Mouse (Mus musculus) gastrocnemius, postnatal 4 days (tissue): ENCODE data around the gene A230050P20Rik. TPM values are rescaled to one million over a fixed set of nuclear protein-coding genes. Genes with fewer than 3 reads are reported as not detected.
A peak's percentile ranks its signal among the peaks of the same experiment; 100 is the strongest.
"Not testable (repeated sequence)": the region's sequence is repeated elsewhere in the genome, so short reads cannot be mapped to it uniquely, and the experiment has no call there.

Experiments
- DNase-seq, 2 experiments: peaks; one replicate each; pipeline ENCODE4 v3.0.0; 2021 to 2022; ENCODE audit warnings: low spot score in 2 of 2, mixed read lengths in 2 of 2
- long read RNA-seq, 2 experiments: library from polyadenylated mRNA; stranded (forward); transcript quantifications; one replicate each; pipeline ENCODE4 v2.0.0; 2021
- total RNA-seq, 2 experiments: library from RNA; stranded (reverse); gene quantifications; 2 replicates each; pipeline ENCODE4 v1.2.3; 2021

Gene A230050P20Rik
- total RNA-seq: 1 to 10 TPM; 8.2 to 9.7 TPM
- long read RNA-seq, experiment 1, partial matches to known transcripts: 1 of 5 reads
- long read RNA-seq, experiment 1, other reads (novel, unspliced or antisense): 4 of 5 reads
- long read RNA-seq, experiment 2, partial matches to known transcripts: 0 of 2 reads
- long read RNA-seq, experiment 2, other reads (novel, unspliced or antisense): 2 of 2 reads

DNA sequence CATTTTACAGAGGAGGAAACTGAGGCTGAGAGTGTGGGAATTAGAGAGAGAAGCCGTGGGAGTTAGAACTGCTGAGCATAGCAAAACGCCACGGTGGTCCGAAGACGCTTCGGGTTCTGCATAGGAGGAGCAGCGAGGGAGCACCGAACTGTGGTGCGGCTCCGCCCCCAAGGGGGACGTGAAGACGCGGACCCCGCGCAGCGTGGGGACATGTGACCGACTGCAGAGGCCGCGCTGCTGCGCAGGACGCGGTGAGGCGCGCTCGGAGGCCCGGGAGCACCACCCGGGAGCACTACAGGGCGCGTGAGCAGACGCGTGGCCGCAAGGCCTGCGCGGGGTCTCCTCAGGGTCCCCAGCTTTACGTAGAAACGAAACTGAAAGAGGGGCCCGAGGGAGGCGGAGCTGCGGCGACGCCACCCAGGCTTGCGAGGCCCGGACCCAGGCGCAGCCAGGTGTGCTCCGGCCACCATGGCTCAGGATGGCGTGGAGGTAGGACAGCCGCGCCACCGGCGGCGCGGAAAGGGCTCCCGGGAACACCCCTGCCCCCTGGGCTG, at the start of gene A230050P20Rik:
TSS of gene A230050P20Rik (plus strand) at position 195 of the 554 bp plus-strand sequence.
- peak in 1 of 2 experiments; percentile 56 for DNase-seq

DNA sequence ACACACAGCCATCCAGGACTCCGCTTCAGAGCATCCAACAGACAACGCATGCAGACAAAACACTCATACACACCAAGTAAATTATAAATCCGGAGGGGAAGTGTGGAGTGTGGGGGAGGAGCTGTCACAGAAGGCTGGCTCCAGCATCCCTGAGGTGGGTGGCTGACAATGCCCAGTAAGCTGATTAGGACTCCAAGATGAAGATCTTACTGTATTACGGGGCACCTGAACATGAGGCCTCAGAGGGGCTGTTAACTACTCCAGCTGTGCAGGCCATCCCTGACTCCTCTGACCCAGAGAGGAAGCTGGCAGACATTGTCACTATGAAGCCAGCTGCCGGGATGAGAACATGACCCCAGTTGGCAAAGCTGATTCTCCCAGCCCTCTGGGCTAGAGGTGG, 48.4 kb upstream of the A230050P20Rik start:
- no peak for DNase-seq

DNA sequence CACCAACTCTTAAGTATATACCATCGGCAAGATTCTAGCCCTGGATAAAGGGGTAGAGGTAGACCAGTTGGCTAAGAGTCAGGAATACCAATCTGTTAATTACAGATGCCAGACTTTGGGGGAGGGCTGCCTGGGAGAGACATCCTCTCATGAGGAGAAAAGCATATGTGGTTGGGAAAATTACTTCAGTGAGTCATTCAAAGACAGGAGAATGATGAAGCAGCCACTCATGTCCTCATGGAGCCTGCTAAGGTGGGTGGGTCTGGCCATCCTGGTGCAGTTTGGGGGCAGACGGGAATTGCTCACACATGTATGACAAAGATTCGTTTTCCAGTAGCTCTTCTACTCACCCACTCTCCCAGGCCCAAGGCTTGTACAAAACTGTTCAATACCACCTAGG, 45.6 kb upstream of the A230050P20Rik start:
- no peak for DNase-seq

DNA sequence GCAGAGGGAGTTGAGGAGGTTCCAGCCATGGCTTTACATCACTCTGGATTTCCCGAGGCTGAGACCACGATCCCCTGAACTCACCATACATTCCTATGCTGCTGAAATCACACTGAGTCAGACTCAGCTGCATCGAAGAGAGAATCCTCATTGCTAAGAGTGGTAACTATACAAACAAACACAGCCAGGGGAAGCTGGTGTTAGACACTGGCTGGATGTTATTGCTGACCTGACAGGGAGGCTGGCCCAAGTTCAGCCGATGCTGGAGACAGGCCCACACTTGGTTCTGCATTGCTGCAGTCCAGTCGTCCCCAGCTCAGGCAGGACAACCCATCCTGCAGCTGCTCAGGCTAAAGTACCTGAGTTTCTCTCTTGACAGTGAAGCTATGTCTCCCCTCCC, 42.7 kb upstream of the A230050P20Rik start:
- DNase-seq: peak in 1 of 2 experiments; percentile 44

DNA sequence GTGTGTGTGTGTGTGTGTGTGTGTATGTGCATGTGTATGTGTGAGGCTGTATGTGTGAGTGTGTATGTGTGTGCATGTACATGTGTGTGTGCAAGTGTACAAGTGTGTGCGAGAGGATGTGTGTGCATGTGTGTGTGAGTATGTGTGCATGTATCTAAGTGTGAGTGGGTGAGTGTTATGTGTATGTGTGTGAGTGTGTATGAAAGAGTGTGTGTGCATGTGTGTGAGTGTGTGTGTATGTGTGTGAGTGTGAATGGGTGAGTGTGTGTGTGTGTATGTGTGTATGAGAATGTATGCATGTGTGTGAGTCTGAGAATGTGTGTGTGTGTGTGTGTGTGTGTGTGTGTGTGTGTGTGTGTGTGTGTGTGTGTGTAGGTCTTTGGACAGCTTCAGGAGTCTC, 40.3 kb upstream of the A230050P20Rik start:
- no peak for DNase-seq

DNA sequence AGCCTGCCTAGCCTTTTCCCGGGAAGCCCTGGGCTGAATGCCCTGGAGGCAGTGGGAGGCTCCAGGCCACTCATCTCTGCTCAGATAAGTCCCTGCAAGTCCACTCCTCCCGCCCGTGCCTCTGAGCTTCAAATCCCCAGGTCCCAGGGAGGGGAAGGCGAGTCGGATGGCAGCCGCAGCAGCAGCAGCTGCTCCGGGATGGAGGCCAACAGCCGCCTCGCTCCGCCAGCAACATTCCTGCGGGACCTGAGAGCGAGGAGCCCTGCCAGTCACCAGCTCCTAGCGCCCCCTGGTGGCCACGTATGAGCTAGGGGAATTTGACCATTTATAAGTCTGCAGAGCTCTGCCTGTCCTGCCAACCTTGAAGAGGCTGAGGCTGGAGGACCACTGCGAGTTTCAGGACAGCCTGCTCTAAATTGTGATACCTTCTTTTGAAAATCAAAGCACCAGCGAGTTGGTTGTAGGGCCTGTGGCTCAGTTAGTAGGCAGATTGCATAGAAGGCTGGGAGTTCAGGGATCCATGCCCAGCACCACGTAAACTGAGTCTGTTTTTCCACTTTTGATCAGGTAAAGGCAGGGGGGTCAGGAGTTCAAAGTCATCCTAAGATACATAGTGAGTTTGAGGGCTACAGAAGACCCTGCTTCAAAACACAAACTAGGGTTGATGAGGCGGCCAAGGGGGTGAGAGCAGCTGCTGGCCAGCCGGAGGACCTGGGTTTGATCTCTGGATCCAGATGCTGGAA, 37.4 kb upstream of the A230050P20Rik start:
- DNase-seq: peak; percentile 99

DNA sequence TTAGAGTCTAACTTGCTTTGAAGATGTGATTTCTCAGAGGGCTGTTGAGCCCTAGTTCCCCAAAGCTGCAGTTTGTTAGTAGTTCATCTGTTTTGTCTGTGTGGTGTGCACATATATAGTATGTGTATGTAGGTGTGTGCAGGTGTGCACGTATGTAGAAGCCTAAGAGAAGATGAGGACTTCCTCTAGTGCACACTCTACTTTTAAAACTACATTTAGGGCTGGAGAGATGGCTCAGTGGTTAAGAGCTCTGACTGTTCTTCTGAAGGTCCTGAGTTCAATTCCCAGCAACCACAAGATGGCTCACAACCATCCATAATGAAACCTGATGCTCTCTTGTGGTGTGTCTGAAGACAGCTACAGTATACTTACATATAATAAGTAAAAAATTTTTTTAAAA, 33.6 kb upstream of the A230050P20Rik start:
- DNase-seq: no peak

DNA sequence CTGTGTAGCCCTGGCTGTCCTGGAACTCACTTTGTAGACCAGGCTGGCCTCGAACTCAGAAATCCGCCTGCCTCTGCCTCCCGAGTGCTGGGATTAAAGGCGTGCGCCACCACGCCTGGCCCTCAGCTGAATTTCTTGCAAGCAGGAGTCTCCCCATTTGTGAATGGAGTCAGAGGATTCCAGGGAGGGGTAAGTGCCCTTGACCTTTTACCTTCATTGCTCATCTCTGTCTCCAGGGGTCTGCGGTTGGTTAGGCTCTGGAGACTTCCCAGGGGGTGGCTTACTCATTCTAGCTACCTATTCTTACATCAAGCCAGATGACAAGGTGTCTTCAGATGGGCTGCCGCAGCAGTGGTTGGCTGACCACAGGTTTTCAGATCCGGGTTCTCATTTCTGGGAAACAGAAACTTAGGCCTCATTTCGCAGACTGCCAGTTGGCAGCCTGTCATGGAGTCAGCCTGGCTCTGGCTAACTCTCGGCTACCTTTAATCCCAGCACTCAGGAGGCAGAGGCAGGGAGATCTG, 32.9 kb upstream of the A230050P20Rik start:
- not testable (repeated sequence) for DNase-seq

DNA sequence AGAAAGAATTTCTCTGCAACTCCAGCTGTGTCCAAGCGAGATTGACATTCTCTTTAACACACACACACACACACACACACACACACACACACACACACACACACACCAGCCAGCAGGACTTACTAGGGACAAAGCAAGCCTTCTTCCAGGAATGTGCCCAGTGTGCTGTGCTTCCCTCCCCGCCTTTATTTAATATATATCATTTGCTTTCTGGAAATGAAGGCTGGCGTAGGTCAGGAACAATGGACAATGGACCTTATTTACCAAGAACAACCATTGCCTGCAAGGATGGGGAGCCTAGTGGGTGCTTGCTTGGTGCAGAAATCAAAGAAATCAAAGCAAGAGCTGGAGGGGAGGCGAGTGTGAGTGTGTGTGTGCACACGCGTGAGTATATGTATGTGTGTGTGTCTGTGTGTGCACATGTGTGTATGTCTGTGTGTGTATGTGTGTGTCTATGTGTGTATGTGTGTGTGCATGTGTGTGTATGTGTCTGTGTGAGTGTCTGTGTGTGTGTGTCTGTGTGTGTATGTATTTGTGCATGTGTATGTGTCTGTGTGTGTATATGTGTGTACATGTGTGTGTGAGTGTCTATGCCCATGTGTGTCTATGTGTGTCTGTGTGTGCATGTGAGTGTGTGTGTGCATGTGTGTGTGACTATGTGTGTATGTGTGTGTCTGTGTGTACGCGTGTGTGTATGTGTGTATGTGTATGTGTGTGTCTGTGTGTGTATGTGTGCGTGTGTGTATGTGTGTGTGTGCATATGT, 31.1 kb upstream of the A230050P20Rik start:
- DNase-seq: no peak

DNA sequence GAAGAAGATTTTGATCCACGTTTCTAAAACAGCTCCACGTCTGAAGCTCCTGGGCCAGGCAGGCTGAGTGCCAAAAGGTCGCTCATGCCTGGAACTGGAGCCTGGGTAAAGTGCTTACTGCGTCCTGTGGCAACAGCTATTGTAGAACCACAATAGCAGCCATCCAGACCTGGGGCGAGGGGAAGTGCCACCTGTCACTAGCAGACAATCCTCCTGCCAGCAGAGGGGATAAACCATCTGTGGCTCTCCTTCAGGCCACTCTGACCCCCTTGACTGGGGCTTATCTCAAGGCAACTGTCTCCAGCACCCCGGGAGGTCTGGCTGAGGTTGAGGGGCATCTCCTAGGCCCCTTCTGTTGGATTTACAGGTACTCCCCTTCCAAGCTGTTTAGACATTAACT, 29.5 kb upstream of the A230050P20Rik start:
- no peak for DNase-seq

DNA sequence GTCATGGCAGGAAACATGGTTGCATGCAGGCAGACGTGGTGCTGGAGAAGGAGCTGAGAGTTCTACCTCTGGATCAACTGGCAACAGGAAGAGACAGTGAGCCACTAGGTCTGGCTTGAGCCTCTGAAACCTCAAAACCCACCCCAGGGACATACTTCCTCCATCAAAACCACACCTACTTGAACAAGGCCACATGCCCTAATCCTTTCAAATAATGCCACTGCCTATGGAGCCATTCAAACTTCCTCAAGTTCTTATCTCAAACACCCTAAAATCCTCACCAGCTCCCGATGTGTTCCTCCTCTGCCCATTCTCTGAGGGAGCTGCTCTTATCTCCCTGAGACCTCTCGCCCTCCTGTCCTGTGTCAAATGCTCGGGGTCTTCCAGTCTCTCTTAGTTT, 26.2 kb upstream of the A230050P20Rik start:
- DNase-seq: no peak

DNA sequence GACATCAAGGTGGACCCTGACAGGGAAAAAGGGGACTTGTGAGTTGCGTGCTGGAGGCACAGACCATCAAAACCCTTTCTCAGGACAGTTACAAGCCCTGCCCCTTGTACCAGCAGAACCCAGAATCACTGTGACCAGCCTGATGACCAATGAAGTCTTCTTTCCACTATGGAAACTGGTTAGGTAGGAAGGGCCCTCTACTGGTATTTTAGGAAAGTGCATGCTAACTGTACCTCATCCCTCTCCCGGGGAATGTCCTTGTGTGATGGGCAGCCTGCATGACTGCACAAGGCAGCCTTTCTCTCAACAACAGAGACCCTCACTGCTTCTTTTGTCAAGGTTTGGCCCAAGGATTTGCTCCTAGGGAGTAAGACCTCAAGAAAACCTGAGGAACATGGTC, 25.8 kb upstream of the A230050P20Rik start:
- no peak for DNase-seq

DNA sequence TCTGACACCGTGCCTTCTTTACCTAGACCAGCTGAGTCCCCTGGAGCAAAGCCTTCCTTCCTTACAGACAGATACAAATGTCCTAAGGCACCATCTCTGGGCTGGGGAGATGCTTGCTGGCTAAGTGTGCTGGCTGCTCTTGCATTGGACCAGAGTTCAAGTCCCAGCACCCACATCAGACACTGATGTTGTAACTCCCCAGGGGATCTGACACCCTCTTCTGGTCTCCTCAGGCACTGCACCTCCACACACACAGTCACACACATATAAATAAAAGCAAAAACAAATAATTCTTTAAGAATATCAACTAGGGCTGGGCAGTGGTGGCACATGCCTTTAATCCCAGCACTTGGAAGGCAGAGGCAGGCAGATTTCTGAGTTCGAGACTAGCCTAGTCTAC, 18.3 kb upstream of the A230050P20Rik start:
- no peak for DNase-seq

DNA sequence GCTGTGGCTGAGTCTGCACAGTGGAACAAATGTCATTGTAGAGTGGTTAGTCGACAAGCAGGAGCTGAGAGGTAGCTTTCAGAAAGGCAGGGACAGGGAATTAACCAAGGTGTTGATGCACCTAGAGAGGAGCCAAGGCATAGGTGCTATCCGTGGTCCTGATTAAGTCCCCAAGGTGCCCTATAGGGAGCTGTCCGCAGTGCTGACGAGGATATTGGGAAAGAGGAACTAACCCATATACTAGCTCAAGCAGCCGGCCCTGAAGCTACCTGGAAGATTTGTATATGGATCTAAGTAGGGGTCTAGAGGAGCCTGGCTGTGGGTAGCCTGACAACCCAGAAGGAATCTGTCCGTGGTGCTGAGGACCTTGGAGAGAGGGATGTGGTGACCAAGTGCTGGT, 11.3 kb upstream of the A230050P20Rik start:
- DNase-seq: no peak

DNA sequence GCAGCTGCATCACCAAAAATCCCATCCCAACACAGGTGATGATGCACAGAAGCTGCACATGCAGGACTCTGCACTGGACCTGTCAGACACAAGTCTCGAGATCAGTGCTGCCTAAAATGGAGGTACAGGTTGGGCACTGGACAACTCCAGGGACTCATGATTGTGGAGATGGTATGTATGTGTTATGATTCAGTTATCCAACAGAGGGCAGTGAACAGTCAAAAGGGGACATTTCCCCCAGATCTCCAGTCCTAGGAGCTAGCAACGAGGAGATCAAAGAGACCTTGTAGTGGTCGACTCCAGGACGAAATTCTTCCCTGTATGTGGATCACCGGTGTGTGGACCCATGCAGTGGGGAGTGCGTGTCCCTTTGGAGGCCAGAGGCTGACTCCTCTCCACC, 8.5 kb upstream of the A230050P20Rik start:
- DNase-seq: no peak

DNA sequence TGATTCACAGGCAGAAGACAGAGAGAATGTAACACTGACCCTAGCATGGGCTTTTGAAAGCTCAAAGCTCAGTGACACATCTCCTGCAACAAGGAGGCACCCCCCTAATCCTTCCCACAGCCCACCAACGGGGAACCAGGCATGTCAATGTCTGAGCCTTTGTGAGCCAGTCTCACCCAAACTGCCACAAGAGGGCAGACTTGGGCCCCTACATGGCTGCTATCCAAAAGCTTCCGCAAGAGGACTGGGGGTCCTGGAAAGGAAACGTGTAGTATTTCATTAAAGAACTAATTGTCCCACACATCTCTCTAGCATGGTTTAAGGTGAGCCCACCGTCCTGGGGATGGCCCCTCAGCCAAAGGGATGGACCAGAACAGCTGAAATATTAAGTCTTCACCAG, 6.6 kb upstream of the A230050P20Rik start:
- no peak for DNase-seq

DNA sequence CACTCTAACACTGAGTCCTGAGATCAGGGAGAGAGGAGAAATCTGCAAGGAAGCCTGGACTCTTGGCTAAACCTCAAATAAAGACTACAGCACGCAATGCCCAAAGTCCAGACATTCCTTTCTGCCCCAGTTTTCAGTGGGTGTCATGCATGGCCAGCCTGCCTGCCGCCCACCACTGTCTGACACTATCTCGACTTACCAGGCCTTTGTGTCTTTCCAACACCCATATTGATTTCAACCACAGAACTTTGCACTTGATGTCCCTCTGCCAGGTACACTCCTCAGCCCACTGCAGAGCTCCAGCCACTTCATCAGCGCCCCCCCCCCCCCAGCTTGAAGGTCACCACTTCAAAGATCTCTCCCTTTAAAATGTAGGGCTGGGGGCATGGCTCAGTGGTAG, 6.2 kb upstream of the A230050P20Rik start:
- DNase-seq: no peak

DNA sequence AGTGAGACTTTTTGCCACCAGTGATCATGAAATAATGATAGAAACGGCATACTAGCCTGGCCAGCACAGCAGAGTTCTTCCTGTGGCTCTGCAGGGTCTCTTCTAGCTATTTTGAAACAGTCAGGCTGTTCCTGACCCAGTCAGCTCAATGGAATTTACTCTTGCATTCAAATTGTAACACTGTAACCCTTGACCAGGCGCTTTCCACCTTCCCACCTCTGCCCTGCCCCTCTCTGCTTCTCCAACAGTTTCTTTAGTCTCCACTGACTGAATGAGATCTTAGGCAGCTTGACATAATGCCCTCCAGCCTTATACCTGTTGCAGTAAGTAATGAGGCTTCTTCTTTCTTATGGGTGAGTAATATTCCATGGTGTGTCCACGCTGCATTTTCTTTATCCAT, 1.6 kb upstream of the A230050P20Rik start:
- no peak for DNase-seq

DNA sequence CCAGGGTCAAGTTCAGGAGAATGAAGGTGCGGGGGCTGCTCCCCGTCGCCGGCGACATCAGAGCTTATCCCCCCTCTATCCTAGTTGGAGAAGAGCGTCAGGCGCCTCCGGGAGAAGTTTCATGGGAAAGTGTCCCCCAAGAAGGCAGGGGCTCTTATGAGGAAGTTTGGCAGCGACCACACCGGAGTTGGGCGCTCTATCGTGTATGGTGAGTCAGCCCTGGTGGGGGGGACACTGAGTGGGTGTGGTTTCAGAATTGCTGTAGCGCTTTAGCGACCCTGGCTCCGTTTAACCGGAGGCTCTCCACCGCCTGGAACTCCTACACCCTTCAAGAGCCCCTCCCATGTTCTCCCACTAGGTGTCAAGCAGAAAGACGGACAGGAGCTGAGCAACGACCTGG, 804 bp downstream of the A230050P20Rik start:
- no peak for DNase-seq

DNA sequence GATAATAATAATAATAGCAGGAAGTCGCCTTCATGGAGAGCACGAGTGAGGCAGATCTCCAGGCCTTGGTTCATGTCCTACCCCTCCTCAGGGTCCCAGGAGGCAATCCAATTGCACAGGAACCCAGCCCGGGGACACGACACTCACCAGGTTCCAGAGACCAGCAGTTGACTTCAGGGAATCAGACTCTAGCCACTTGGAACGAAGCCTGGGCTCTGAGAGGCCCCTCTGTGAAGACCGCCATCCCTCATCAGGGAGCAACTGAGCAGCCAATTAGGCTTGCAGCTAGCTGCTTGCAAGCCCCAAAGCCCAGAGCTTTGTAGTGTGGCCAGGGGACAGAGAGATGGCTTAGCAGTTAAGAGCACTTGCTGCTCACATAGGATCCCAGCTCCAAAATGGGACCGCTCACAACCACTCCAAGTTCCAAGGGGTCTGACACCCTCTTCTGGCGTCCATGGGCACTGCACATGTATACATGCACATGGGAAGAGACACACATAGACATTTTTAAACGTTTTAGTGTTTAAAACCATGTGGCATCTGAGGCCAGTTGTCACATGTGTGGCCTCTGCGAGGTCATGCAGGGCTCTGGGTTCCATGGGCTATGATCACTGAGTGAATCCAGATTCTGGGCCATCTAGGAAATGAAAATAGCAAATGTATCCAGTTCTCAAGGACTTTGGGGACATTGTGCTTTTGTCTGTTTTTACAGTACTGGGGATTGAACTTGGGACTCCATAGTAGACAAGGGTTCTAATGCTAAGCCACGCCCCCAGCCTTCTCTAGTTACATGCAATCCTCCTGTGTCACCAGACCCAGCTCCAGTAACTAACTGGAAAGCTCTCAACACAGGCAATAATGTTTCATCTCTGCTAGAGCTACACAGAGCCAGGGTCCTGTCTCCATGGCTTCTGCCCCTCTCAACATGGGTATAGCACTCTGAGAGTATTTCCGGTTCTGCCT, 2.0 kb downstream of the A230050P20Rik start:
- no peak for DNase-seq

DNA sequence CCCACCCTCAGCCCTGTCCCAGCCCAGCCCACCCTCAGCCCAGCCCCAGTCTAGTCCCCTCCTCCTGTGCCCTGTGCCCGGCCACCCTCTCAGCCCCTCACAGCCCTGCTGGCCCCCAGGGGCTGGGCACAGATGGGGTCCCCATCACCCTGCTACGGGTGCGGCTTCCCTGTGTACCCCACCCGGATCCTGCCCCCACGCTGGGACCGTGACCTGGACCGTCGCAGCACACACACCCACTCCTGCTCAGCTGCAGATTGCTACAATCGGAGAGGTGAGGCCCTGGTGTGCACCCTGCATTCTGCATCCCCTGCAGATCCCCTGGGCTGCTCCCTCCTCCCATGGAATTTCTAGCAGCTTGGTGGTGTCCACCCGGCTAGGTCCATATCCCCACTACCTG, 4.5 kb downstream of the A230050P20Rik start:
- DNase-seq: no peak
